Mouse (Mus musculus) liver, adult 2 months (tissue): ENCODE results near the gene Ptcd2.

Experiments used
- CTCF ChIP-seq: fragments of 200-500 bp; IDR thresholded peaks from 2 replicates; pipeline ENCODE4 v1.5.1; 2011; ENCODE audit warnings: low read depth, low read length, control low read depth
- POLR2A ChIP-seq: fragments of 200-500 bp; IDR thresholded peaks from 2 replicates; pipeline ENCODE4 v1.6.1; 2011; ENCODE audit warnings: low read length, control low read depth; ENCODE audit not compliant: insufficient read depth; ENCODE audit errors: extremely low read depth

DNA sequence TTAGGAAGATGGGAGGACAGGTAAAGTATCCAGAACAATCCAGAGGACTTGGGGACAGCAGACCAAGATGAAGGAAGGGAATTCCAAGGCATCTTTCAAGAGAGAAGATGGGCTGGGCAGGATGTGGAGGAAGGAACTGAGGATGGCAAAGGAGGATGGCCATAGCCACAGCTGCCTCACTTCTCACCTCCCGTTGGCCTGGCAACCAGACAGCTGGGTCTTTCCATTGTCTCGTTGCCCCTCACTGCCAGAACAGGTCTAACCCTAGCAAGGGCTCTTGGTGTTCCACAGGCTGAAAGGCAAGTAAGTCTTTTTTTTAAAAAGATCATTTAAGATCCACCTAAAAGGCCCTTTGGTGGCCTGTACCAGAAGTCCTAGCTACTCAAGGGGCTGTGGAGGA is 59.3 kb downstream of the Ptcd2 start:
- TF ChIP-seq CTCF (no peak), POLR2A (no peak)
